Mouse (Mus musculus) ES-Bruce4 (cell line): ENCODE results near the gene Wee1.

Experiments used
- CTCF ChIP-seq: IDR thresholded peaks from one replicate; pipeline ENCODE4 v1.8.1; 2011; ENCODE audit warnings: low read depth, low read length
- EP300 ChIP-seq: IDR thresholded peaks from 2 replicates; pipeline ENCODE4 v1.6.1; 2011; ENCODE audit warnings: low read depth, low read length; ENCODE audit not compliant: insufficient read depth
- POLR2A ChIP-seq: IDR thresholded peaks from one replicate; pipeline ENCODE4 v1.8.1; 2011; ENCODE audit warnings: low read length; ENCODE audit not compliant: insufficient read depth

GRCm38 (mm10) chr7:110083386-110084165 lies 38.3 kb upstream of the Wee1 start:
- TF ChIP-seq CTCF: no peak
- TF ChIP-seq EP300: no peak
- TF ChIP-seq POLR2A: no peak
